Mouse (Mus musculus) liver, embryonic 14.5 days (tissue): Measurements from ENCODE around the gene Uba1. TPM values are rescaled to one million over a fixed set of nuclear protein-coding genes. Genes with fewer than 3 reads are reported as not detected.

Experiments
- ATAC-seq: fragments of 200-750 bp; cut with Nextera tagmentation; 2 replicates; pipeline ENCODE4 v1.8.0; 2017; ENCODE audit warnings: moderate number of reproducible peaks, mild to moderate bottlenecking, moderate library complexity; ENCODE audit not compliant: insufficient read depth
- DNase-seq, 3 experiments: peaks; one replicate each; pipeline ENCODE4 v3.0.0-alpha.2; 2012 to 2013; ENCODE audit warnings: low read depth in 3 of 3, low spot score in 3 of 3
- H3K27ac ChIP-seq: fragments of 300-500 bp; sonication (generic); 2 replicates; pipeline ENCODE4 v1.5.1; 2014; ENCODE audit warnings: moderate library complexity, mild to moderate bottlenecking, control low read depth, inconsistent platforms
- H3K27me3 ChIP-seq: fragments of 300-500 bp; sonication (generic); 2 replicates; pipeline ENCODE4 v1.6.1; 2014; ENCODE audit warnings: mild to moderate bottlenecking, low read length, moderate library complexity; ENCODE audit not compliant: control insufficient read depth, insufficient read depth
- H3K36me3 ChIP-seq: fragments of 300-500 bp; sonication (generic); replicated peaks from 2 replicates; pipeline ENCODE4 v1.6.1; 2014; ENCODE audit warnings: low read depth; ENCODE audit not compliant: control insufficient read depth, insufficient read depth
- H3K4me1 ChIP-seq, 2 experiments: fragments of 200-500 bp in 1 of 2; fragments of 300-500 bp in 1 of 2; sonication (generic) in 1 of 2; replicated peaks; 2 replicates each; pipeline ENCODE4 v1.6.1; 2012 to 2014; ENCODE audit warnings: antibody characterized with exemption in 1 of 2, inconsistent platforms in 1 of 2, low read length in 1 of 2; ENCODE audit not compliant: control insufficient read depth in 2 of 2, insufficient read depth in 2 of 2
- H3K4me2 ChIP-seq: fragments of 300-500 bp; sonication (generic); 2 replicates; pipeline ENCODE4 v1.6.1; 2014; ENCODE audit warnings: low read depth, mild to moderate bottlenecking, control low read depth, moderate library complexity
- H3K4me3 ChIP-seq, 2 experiments: fragments of 200-500 bp in 1 of 2; fragments of 300-500 bp in 1 of 2; sonication (generic) in 1 of 2; 2 replicates each; pipeline ENCODE4 v1.5.1; 2012 to 2014; ENCODE audit warnings: low read depth in 2 of 2, low read length in 2 of 2, mild to moderate bottlenecking in 2 of 2, control low read depth in 1 of 2, inconsistent platforms in 1 of 2, moderate library complexity in 1 of 2; ENCODE audit not compliant: insufficient read depth in 1 of 2
- H3K9ac ChIP-seq: fragments of 300-500 bp; sonication (generic); replicated peaks from 2 replicates; pipeline ENCODE4 v1.6.1; 2014; ENCODE audit warnings: mild to moderate bottlenecking, control low read depth, moderate library complexity
- H3K9me3 ChIP-seq: fragments of 300-500 bp; sonication (generic); 2 replicates; pipeline ENCODE4 v1.6.1; 2016; ENCODE audit warnings: low read length, mixed read lengths; ENCODE audit not compliant: control insufficient read depth
- CTCF ChIP-seq: IDR thresholded peaks from 2 replicates; pipeline ENCODE4 v1.5.1; 2016; ENCODE audit warnings: antibody characterized with exemption, low read depth, control low read depth
- EP300 ChIP-seq: IDR thresholded peaks from 2 replicates; pipeline ENCODE4 v1.6.1; 2016; ENCODE audit warnings: antibody characterized with exemption, low read depth
- WGBS: fragments of 180-500 bp; shearing (Covaris S2); extraction: QIAGEN DNeasy Blood & Tissue Kit; methylation state at CpG from one replicate; pipeline ENCODE4 v1.1.7; 2014; ENCODE audit not compliant: insufficient replicate concordance; 5-methylcytosine and 5-hydroxymethylcytosine counted together
- polyA plus RNA-seq, 2 experiments: library from polyadenylated mRNA; depleted of rRNA in 1 of 2; stranded (reverse) in 1 of 2; unstranded in 1 of 2; fragments of >200 nt; fragmentation: Nextera tagmentation in 1 of 2; extraction: Ambion mirVana in 1 of 2; gene quantifications; 2 replicates each; pipeline versions ENCODE4 v1.2.1 to v1.2.3; 2012 to 2014

Gene Uba1
- 93.8 and 94.4 TPM in 2 replicates for polyA plus RNA-seq (2012; rRNA removed)
- polyA plus RNA-seq (2014; fragmentation: Nextera tagmentation; extraction: Ambion mirVana), result 70.7 and 73.6 TPM in 2 replicates

- TF ChIP-seq CTCF (no peak), EP300 (0 out of 2 replicates have a peak, but pooled peaks have one; percentile 8)
- peak; percentile 78 for ATAC-seq
- Histone ChIP-seq H3K4me1 (no peaks in the 10 kb centered on the region), H3K27ac (peak within 1 kb of the TSS; percentile 61), H3K36me3 (no peaks in the 10 kb centered on the region), H3K27me3 (no peaks in the 10 kb centered on the region), H3K9me3 (no peaks in the 10 kb centered on the region), H3K4me3 (peak within 1 kb of the TSS; percentile 64 to 66), H3K4me2 (peak within 1 kb of the TSS; percentile 78), H3K9ac (peak within 1 kb of the TSS; percentile 60)
- 10% methylated on average over 27 of the region's 27 CpGs for WGBS
- peak; percentile 67 to 72 (median 71) for DNase-seq
These were observed at the start of gene Uba1 for GRCm38 (mm10) chrX:20658026-20658652. Gene Uba1, plus strand, starts transcription at chrX:20658326.

- H3K9me3 ChIP-seq, result no peaks in the 10 kb centered on the region
- H3K36me3 ChIP-seq, result no peaks in the 10 kb centered on the region
- no peak for DNase-seq
- WGBS, result 68% methylated on average over 4 of the region's 4 CpGs
- H3K9ac ChIP-seq, result no peak overlapping the region
- no peak overlapping the region for H3K27ac ChIP-seq
- no peak overlapping the region for H3K4me2 ChIP-seq
- ATAC-seq, result no peak
- no peak for TF ChIP-seq CTCF
- no peak for TF ChIP-seq EP300
- no peak overlapping the region for H3K4me3 ChIP-seq
- H3K4me1 ChIP-seq, result no peaks in the 10 kb centered on the region
- H3K27me3 ChIP-seq, result no peaks in the 10 kb centered on the region
These were observed 49.6 kb upstream of the Uba1 start for GRCm38 (mm10) chrX:20608500-20608899.

GRCm38 (mm10) chrX:20616861-20617175 lies 41.3 kb upstream of the Uba1 start:
- H3K4me1 ChIP-seq, result peaks cover 0 to 6% of the 10 kb centered on the region in 2 experiments; a peak in 3 of 4 replicates
- 14% methylated on average over 17 of the region's 17 CpGs for WGBS

GRCm38 (mm10) chrX:20617176-20617902 lies 40.8 kb upstream of the Uba1 start, which contains the start of the genes Rbm10 and Ndufb11:
Gene Rbm10, plus strand, starts transcription at chrX:20617503.
Gene Ndufb11, minus strand, starts transcription at chrX:20617619.
- no peaks in the 10 kb centered on the region for H3K27me3 ChIP-seq
- ATAC-seq, result peak; percentile 98
- H3K4me1 ChIP-seq, result peaks cover 0 to 6% of the 10 kb centered on the region in 2 experiments; a peak in 3 of 4 replicates
- peaks cover 26% of the 10 kb centered on the region for H3K36me3 ChIP-seq
- H3K9ac ChIP-seq, result peak within 1 kb of the TSS; percentile 88
- TF ChIP-seq CTCF (no peak), EP300 (0 out of 2 replicates have a peak, but pooled peaks have one; percentile 2)
- 7% methylated on average over 48 of the region's 49 CpGs for WGBS
- peak; percentile 65 to 72 (median 70) for DNase-seq
- H3K4me3 ChIP-seq, result peak within 1 kb of the TSS; percentile 72 to 96
- peak within 1 kb of the TSS; percentile 79 for H3K27ac ChIP-seq
- H3K9me3 ChIP-seq, result no peaks in the 10 kb centered on the region
- H3K4me2 ChIP-seq, result peak within 1 kb of the TSS; percentile 75

More at GRCm38 (mm10) chrX:20616861-20617175, 41.3 kb upstream of the Uba1 start:
- H3K4me3 ChIP-seq, result peak overlapping the region; percentile 72 to 96
- H3K4me2 ChIP-seq, result peak overlapping the region; percentile 75
- H3K27ac ChIP-seq, result peak overlapping the region; percentile 79
- no peak for TF ChIP-seq CTCF
- no peak for TF ChIP-seq EP300
- H3K9me3 ChIP-seq, result no peaks in the 10 kb centered on the region
- peak overlapping the region; percentile 88 for H3K9ac ChIP-seq
- ATAC-seq (peak; percentile 10; the same call in 1 of the 2 replicates), DNase-seq (no peak)
- H3K27me3 ChIP-seq, result no peaks in the 10 kb centered on the region
- H3K36me3 ChIP-seq, result peaks cover 26% of the 10 kb centered on the region

GRCm38 (mm10) chrX:20617903-20618399 lies 40.2 kb upstream of the Uba1 start:
- TF ChIP-seq EP300, result no peak
- TF ChIP-seq CTCF, result no peak
- WGBS, result 16% methylated on average over 31 of the region's 31 CpGs
- H3K4me3 ChIP-seq, result peak overlapping the region; percentile 72 to 96

More at GRCm38 (mm10) chrX:20617903-20618399, 40.2 kb upstream of the Uba1 start:
- H3K27me3 ChIP-seq, result no peaks in the 10 kb centered on the region
- H3K9ac ChIP-seq, result peak overlapping the region; percentile 88
- DNase-seq, result peak in 2 of 3 experiments; percentile 1 to 9
- H3K36me3 ChIP-seq, result peaks cover 26% of the 10 kb centered on the region
- no peaks in the 10 kb centered on the region for H3K9me3 ChIP-seq
- peak; percentile 9 for ATAC-seq
- H3K4me2 ChIP-seq, result peak overlapping the region; percentile 72
- peaks cover 0 to 6% of the 10 kb centered on the region in 2 experiments; a peak in 3 of 4 replicates for H3K4me1 ChIP-seq
- H3K27ac ChIP-seq, result peak overlapping the region; percentile 69
